7 mouse cellular contexts compared by ENCODE assay signal in the genomic region with DNA sequence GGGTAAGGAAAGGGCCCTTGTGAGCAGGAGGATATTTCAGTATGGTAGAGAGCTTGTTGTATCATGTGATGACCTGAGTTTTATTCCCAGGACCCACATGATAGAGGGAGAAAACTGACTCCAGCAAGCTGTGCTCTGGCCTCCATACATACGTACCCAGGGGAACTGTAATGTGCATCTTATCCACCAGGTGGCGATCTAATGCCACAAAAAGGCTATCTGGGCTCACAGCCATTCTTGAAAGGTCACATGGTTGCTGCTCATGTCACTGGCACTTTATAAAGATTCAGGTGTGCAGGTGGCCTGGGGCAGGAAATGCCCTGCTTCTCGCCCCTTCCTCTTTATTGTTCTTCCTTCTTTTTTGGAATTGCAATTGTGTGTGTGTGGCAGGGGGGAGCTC. TPM values are rescaled to one million over a fixed set of nuclear protein-coding genes. Genes with fewer than 3 reads are reported as not detected.
A peak's percentile ranks its signal among the peaks of the same experiment; 100 is the strongest.
DNase-seq lines count a peak whose midpoint lies in the region; ATAC-seq and TF ChIP-seq lines count a peak whose summit lies in the region.

No protein-coding gene starts in this region.

- H3K27me3 ChIP-seq in forebrain, postnatal 0 days (ENCODE audit: insufficient read depth, low read length), result no peaks in the 10 kb centered on the region
- H3K27me3 ChIP-seq in hindbrain, embryonic 11.5 days (ENCODE audit: control insufficient read depth, insufficient read depth, low read length), result no peaks in the 10 kb centered on the region

- H3K4me1 ChIP-seq in forebrain, postnatal 0 days (ENCODE audit: insufficient read depth), result no peaks in the 10 kb centered on the region
- H3K4me1 ChIP-seq in hindbrain, embryonic 11.5 days (replicated peaks; ENCODE audit: control insufficient read depth, insufficient read depth, low read length), result no peaks in the 10 kb centered on the region

- no peak overlapping the region for H3K27ac ChIP-seq in forebrain, postnatal 0 days (ENCODE audit: low read depth, low read length)
- no peak overlapping the region for H3K27ac ChIP-seq in hindbrain, embryonic 11.5 days (ENCODE audit: low read depth, low read length)

- TF ChIP-seq CTCF in forebrain, postnatal 0 days (IDR thresholded peaks at IDR 0.05; ENCODE audit: low read depth), result peak; percentile 98

- WGBS in forebrain, postnatal 0 days, result 2% methylated on average over 3 of the region's 3 CpGs
- 9% methylated on average over 3 of the region's 3 CpGs for WGBS in hindbrain, embryonic 11.5 days

- H3K4me3 ChIP-seq in forebrain, postnatal 0 days (ENCODE audit: low read depth, low read length), result no peak overlapping the region
- no peak overlapping the region for H3K4me3 ChIP-seq in hindbrain, embryonic 11.5 days (ENCODE audit: low read depth, low read length)

- no peak overlapping the region for H3K4me2 ChIP-seq in forebrain, postnatal 0 days (ENCODE audit: low read depth)
- no peak overlapping the region for H3K4me2 ChIP-seq in hindbrain, embryonic 11.5 days (replicated peaks; ENCODE audit: low read depth, low read length)

- DNase-seq in R1 (ENCODE audit: low read depth, low spot score), result peak; percentile 87
- peak; percentile 92 for DNase-seq in forebrain, postnatal 0 days
- DNase-seq in hindbrain, embryonic 11.5 days (ENCODE audit: low spot score), result peak; percentile 91
- peak; percentile 54 to 75 for DNase-seq in layer of hippocampus, postnatal 36 days
- peak; percentile 56 to 66 for DNase-seq in right cerebral cortex, postnatal 36 days (ENCODE audit: low spot score in 2 of 2)

- H3K9ac ChIP-seq in forebrain, postnatal 0 days, result no peak overlapping the region
- H3K9ac ChIP-seq in hindbrain, embryonic 11.5 days (ENCODE audit: low read depth, low read length), result no peak overlapping the region

- H3K9me3 ChIP-seq in forebrain, postnatal 0 days (ENCODE audit: low read length), result no peaks in the 10 kb centered on the region
- H3K9me3 ChIP-seq in hindbrain, embryonic 11.5 days (ENCODE audit: control insufficient read depth, low read length), result no peaks in the 10 kb centered on the region

- no peaks in the 10 kb centered on the region for H3K36me3 ChIP-seq in forebrain, postnatal 0 days (ENCODE audit: insufficient read depth)
- H3K36me3 ChIP-seq in hindbrain, embryonic 11.5 days (ENCODE audit: control insufficient read depth, insufficient read depth, low read length), result no peaks in the 10 kb centered on the region

- ATAC-seq in cerebellum, adult (ENCODE audit: insufficient number of reproducible peaks, low FRiP score, low TSS enrichment), result peak; percentile 56
- ATAC-seq in forebrain, postnatal 0 days, result peak; percentile 72
- ATAC-seq in hindbrain, embryonic 11.5 days (ENCODE audit: low FRiP score), result peak; percentile 38; the same call in 1 of the 2 replicates
- ATAC-seq in megakaryocyte, adult 5-6 weeks (ENCODE audit: poor library complexity, severe bottlenecking), result peak; percentile 79

RNA-seq across cellular contexts. Expression of gene Gli2, which starts 34.1 kb away (rescaled TPM):
- total RNA-seq in forebrain, postnatal 0 days (2014; rRNA removed), result 0.92 and 4.4 TPM in 2 replicates
- polyA plus RNA-seq in forebrain, postnatal 0 days (2015; fragmentation: Nextera tagmentation; extraction: Ambion mirVana), result 0.63 and 1.3 TPM in 2 replicates
- 7.1 and 8.7 TPM in 2 replicates for polyA plus RNA-seq in hindbrain, embryonic 11.5 days (2014; fragmentation: Nextera tagmentation; extraction: Ambion mirVana)
- 1 to 10 TPM; 3.1 to 5.2 TPM for total RNA-seq in layer of hippocampus, postnatal 36 days (2021)
- not detected in 2 replicates for total RNA-seq in megakaryocyte, adult 5-6 weeks (2015)
- not detected in 2 replicates for total RNA-seq in megakaryocyte, adult 5-6 weeks (2017)
